Mouse (Mus musculus) embryonic facial prominence, embryonic 13.5 days (tissue): ENCODE data around the gene Schip1. TPM values are rescaled to one million over a fixed set of nuclear protein-coding genes. Genes with fewer than 3 reads are reported as not detected.

Experiments
- ATAC-seq: fragments of 200-750 bp; cut with Nextera tagmentation; 2 replicates; pipeline ENCODE4 v1.8.0; 2017; ENCODE audit warnings: low read depth; ENCODE audit not compliant: insufficient number of reproducible peaks, insufficient read depth, low FRiP score, low TSS enrichment
- H3K27ac ChIP-seq: fragments of 300-500 bp; sonication (generic); 2 replicates; pipeline ENCODE4 v1.5.1; 2015; ENCODE audit warnings: moderate library complexity, mild to moderate bottlenecking, inconsistent platforms
- H3K27me3 ChIP-seq: fragments of 300-500 bp; sonication (generic); 2 replicates; pipeline ENCODE4 v1.6.1; 2015; ENCODE audit warnings: mild to moderate bottlenecking, inconsistent platforms
- H3K36me3 ChIP-seq: fragments of 300-500 bp; sonication (generic); 2 replicates; pipeline ENCODE4 v1.6.1; 2015; ENCODE audit warnings: mild to moderate bottlenecking, inconsistent platforms
- H3K4me1 ChIP-seq: fragments of 300-500 bp; sonication (generic); 2 replicates; pipeline ENCODE4 v1.6.1; 2015; ENCODE audit warnings: inconsistent platforms
- H3K4me2 ChIP-seq: fragments of 300-500 bp; sonication (generic); 2 replicates; pipeline ENCODE4 v1.6.1; 2015; ENCODE audit warnings: moderate library complexity, mild to moderate bottlenecking, inconsistent platforms
- H3K4me3 ChIP-seq: fragments of 300-500 bp; sonication (generic); 2 replicates; pipeline ENCODE4 v1.5.1; 2015; ENCODE audit warnings: mild to moderate bottlenecking, inconsistent platforms
- H3K9ac ChIP-seq: fragments of 300-500 bp; sonication (generic); 2 replicates; pipeline ENCODE4 v1.6.1; 2015; ENCODE audit warnings: mild to moderate bottlenecking, inconsistent platforms
- H3K9me3 ChIP-seq: fragments of 300-500 bp; sonication (generic); 2 replicates; pipeline ENCODE4 v1.6.1; 2016; ENCODE audit warnings: inconsistent platforms
- WGBS: fragments of 180-500 bp; shearing (Covaris S2); methylation state at CpG from one replicate; pipeline ENCODE4 v1.1.7; 2015; ENCODE audit warnings: mixed read lengths; 5-methylcytosine and 5-hydroxymethylcytosine counted together
- polyA plus RNA-seq: library from polyadenylated mRNA; unstranded; fragments of >200 nt; fragmentation: Nextera tagmentation; extraction: Ambion mirVana; gene quantifications from 2 replicates; pipeline ENCODE4 v1.2.1, GENCODE M21; 2015

Gene Schip1
- polyA plus RNA-seq, 1 experiment from 2014 or later = 20.5 TPM

GRCm38 (mm10) chr3:68567581-68567980 lies 503.0 kb downstream of the Schip1 start:
- no peak overlapping the region for H3K9ac ChIP-seq
- no peak overlapping the region for H3K27ac ChIP-seq
- H3K4me3 ChIP-seq = no peak overlapping the region
- H3K36me3 ChIP-seq = no peaks in the 10 kb centered on the region
- H3K9me3 ChIP-seq = no peaks in the 10 kb centered on the region
- peaks cover 4% of the 10 kb centered on the region; the same call in 1 of the 2 replicates for H3K27me3 ChIP-seq
- H3K4me2 ChIP-seq = no peak overlapping the region
- H3K4me1 ChIP-seq = peaks cover 15% of the 10 kb centered on the region
- WGBS = 83% methylated on average over 7 of the region's 7 CpGs
- ATAC-seq = no peak

GRCm38 (mm10) chr3:68568149-68568548 lies 503.5 kb downstream of the Schip1 start:
- ATAC-seq = no peak
- no peak overlapping the region for H3K4me3 ChIP-seq
- H3K9ac ChIP-seq = no peak overlapping the region
- H3K9me3 ChIP-seq = no peaks in the 10 kb centered on the region
- H3K27ac ChIP-seq = peak overlapping the region; percentile 33; the same call in 1 of the 2 replicates
- no peaks in the 10 kb centered on the region for H3K36me3 ChIP-seq
- no peak overlapping the region for H3K4me2 ChIP-seq
- peaks cover 16% of the 10 kb centered on the region for H3K4me1 ChIP-seq
- 29% methylated on average over 3 of the region's 3 CpGs for WGBS
- peaks cover 4% of the 10 kb centered on the region; the same call in 1 of the 2 replicates for H3K27me3 ChIP-seq

GRCm38 (mm10) chr3:68568716-68569115 lies 504.1 kb downstream of the Schip1 start:
- no peak overlapping the region for H3K4me3 ChIP-seq
- 28% methylated on average over 7 of the region's 7 CpGs for WGBS
- H3K9me3 ChIP-seq = no peaks in the 10 kb centered on the region
- peak overlapping the region; percentile 33; the same call in 1 of the 2 replicates for H3K27ac ChIP-seq
- H3K4me1 ChIP-seq = peaks cover 18% of the 10 kb centered on the region
- H3K9ac ChIP-seq = no peak overlapping the region
- no peaks in the 10 kb centered on the region for H3K36me3 ChIP-seq
- H3K4me2 ChIP-seq = no peak overlapping the region
- H3K27me3 ChIP-seq = peaks cover 4% of the 10 kb centered on the region; the same call in 1 of the 2 replicates
- ATAC-seq = no peak

- no peak overlapping the region for H3K9ac ChIP-seq
- H3K4me1 ChIP-seq = peaks cover 18% of the 10 kb centered on the region
- H3K9me3 ChIP-seq = no peaks in the 10 kb centered on the region
- H3K4me3 ChIP-seq = no peak overlapping the region
- 81% methylated on average over 4 of the region's 4 CpGs for WGBS
- ATAC-seq = no peak
- no peak overlapping the region for H3K27ac ChIP-seq
- H3K4me2 ChIP-seq = no peak overlapping the region
- H3K36me3 ChIP-seq = no peaks in the 10 kb centered on the region
- peaks cover 4% of the 10 kb centered on the region; the same call in 1 of the 2 replicates for H3K27me3 ChIP-seq
These were observed 505.7 kb downstream of the Schip1 start for GRCm38 (mm10) chr3:68570319-68570718.

- Histone ChIP-seq H3K9ac (peak overlapping the region; percentile 60), H3K4me3 (peak overlapping the region; percentile 36), H3K27me3 (peaks cover 10% of the 10 kb centered on the region), H3K4me1 (peaks cover 32% of the 10 kb centered on the region), H3K9me3 (no peaks in the 10 kb centered on the region), H3K4me2 (peak overlapping the region; percentile 63), H3K27ac (0 out of 2 replicates have a peak overlapping the region, but pooled peaks have one; percentile 16), H3K36me3 (no peaks in the 10 kb centered on the region)
- WGBS = 11% methylated on average over 28 of the region's 28 CpGs
- no peak for ATAC-seq
These were observed 507.9 kb downstream of the Schip1 start for GRCm38 (mm10) chr3:68572249-68573225.

GRCm38 (mm10) chr3:68573226-68573624 lies 508.6 kb downstream of the Schip1 start:
- H3K4me2 ChIP-seq = peak overlapping the region; percentile 7; the same call in 1 of the 2 replicates
- WGBS = 52% methylated on average over 3 of the region's 3 CpGs
- peaks cover 29% of the 10 kb centered on the region for H3K4me1 ChIP-seq
- H3K27ac ChIP-seq = no peak overlapping the region
- H3K9ac ChIP-seq = no peak overlapping the region
- H3K36me3 ChIP-seq = no peaks in the 10 kb centered on the region
- H3K9me3 ChIP-seq = no peaks in the 10 kb centered on the region
- no peak for ATAC-seq
- peaks cover 10% of the 10 kb centered on the region for H3K27me3 ChIP-seq
- no peak overlapping the region for H3K4me3 ChIP-seq

GRCm38 (mm10) chr3:68574097-68574496 lies 509.5 kb downstream of the Schip1 start:
- Histone ChIP-seq H3K27ac (no peak overlapping the region), H3K27me3 (peaks cover 10% of the 10 kb centered on the region), H3K9me3 (no peaks in the 10 kb centered on the region), H3K4me3 (no peak overlapping the region), H3K4me2 (no peak overlapping the region), H3K36me3 (no peaks in the 10 kb centered on the region), H3K4me1 (peaks cover 24% of the 10 kb centered on the region), H3K9ac (no peak overlapping the region)
- no peak for ATAC-seq
- WGBS = 54% methylated on average over 8 of the region's 8 CpGs

- 80% methylated on average over 8 of the region's 8 CpGs for WGBS
- no peak overlapping the region for H3K9ac ChIP-seq
- no peaks in the 10 kb centered on the region for H3K9me3 ChIP-seq
- H3K4me2 ChIP-seq = no peak overlapping the region
- H3K27me3 ChIP-seq = peaks cover 10% of the 10 kb centered on the region
- ATAC-seq = no peak
- no peak overlapping the region for H3K4me3 ChIP-seq
- H3K27ac ChIP-seq = no peak overlapping the region
- H3K36me3 ChIP-seq = no peaks in the 10 kb centered on the region
- peaks cover 24% of the 10 kb centered on the region for H3K4me1 ChIP-seq
These were observed 510.0 kb downstream of the Schip1 start for GRCm38 (mm10) chr3:68574565-68574964.

GRCm38 (mm10) chr3:68575636-68576340 lies 511.2 kb downstream of the Schip1 start:
- H3K36me3 ChIP-seq = no peaks in the 10 kb centered on the region
- ATAC-seq = no peak
- no peak overlapping the region for H3K9ac ChIP-seq
- no peak overlapping the region for H3K27ac ChIP-seq
- H3K4me3 ChIP-seq = no peak overlapping the region
- H3K4me1 ChIP-seq = peaks cover 24% of the 10 kb centered on the region
- H3K9me3 ChIP-seq = no peaks in the 10 kb centered on the region
- peaks cover 10% of the 10 kb centered on the region for H3K27me3 ChIP-seq
- no peak overlapping the region for H3K4me2 ChIP-seq
- 60% methylated on average over 10 of the region's 10 CpGs for WGBS

GRCm38 (mm10) chr3:68576431-68576830 lies 511.8 kb downstream of the Schip1 start:
- peaks cover 10% of the 10 kb centered on the region for H3K27me3 ChIP-seq
- H3K27ac ChIP-seq = no peak overlapping the region
- peaks cover 24% of the 10 kb centered on the region for H3K4me1 ChIP-seq
- no peak overlapping the region for H3K4me3 ChIP-seq
- H3K9ac ChIP-seq = no peak overlapping the region
- no peaks in the 10 kb centered on the region for H3K9me3 ChIP-seq
- 19% methylated on average over 7 of the region's 7 CpGs for WGBS
- H3K4me2 ChIP-seq = peak overlapping the region; percentile 20; the same call in 1 of the 2 replicates
- H3K36me3 ChIP-seq = no peaks in the 10 kb centered on the region
- ATAC-seq = no peak

- 63% methylated on average over 5 of the region's 5 CpGs for WGBS
- H3K36me3 ChIP-seq = no peaks in the 10 kb centered on the region
- no peak overlapping the region for H3K9ac ChIP-seq
- peaks cover 9% of the 10 kb centered on the region for H3K27me3 ChIP-seq
- H3K4me1 ChIP-seq = peaks cover 23% of the 10 kb centered on the region
- H3K4me2 ChIP-seq = peak overlapping the region; percentile 20; the same call in 1 of the 2 replicates
- no peak overlapping the region for H3K27ac ChIP-seq
- H3K9me3 ChIP-seq = no peaks in the 10 kb centered on the region
- no peak for ATAC-seq
- H3K4me3 ChIP-seq = no peak overlapping the region
These were observed 512.3 kb downstream of the Schip1 start for GRCm38 (mm10) chr3:68576948-68577347.
